Mouse (Mus musculus): Measurements from ENCODE around the gene Pmm1. TPM values are rescaled to one million over a fixed set of nuclear protein-coding genes. Genes with fewer than 3 reads are reported as not detected.
A peak's percentile ranks its signal among the peaks of the same experiment; 100 is the strongest.

The Pmm1 gene
- total RNA-seq (2021) (10 to 100 TPM; 22.0 to 26.7 TPM), polyA plus RNA-seq (2012; rRNA removed) (27.7 and 34.4 TPM in 2 replicates)
- long read RNA-seq, transcript Pmm1-201 (8 exons, 1,300 nt), result major isoform, 15 of 42 reads
- long read RNA-seq, partial matches to known transcripts, result 2 of 42 reads
- long read RNA-seq, other reads (novel, unspliced or antisense), result 20 of 42 reads

DNA sequence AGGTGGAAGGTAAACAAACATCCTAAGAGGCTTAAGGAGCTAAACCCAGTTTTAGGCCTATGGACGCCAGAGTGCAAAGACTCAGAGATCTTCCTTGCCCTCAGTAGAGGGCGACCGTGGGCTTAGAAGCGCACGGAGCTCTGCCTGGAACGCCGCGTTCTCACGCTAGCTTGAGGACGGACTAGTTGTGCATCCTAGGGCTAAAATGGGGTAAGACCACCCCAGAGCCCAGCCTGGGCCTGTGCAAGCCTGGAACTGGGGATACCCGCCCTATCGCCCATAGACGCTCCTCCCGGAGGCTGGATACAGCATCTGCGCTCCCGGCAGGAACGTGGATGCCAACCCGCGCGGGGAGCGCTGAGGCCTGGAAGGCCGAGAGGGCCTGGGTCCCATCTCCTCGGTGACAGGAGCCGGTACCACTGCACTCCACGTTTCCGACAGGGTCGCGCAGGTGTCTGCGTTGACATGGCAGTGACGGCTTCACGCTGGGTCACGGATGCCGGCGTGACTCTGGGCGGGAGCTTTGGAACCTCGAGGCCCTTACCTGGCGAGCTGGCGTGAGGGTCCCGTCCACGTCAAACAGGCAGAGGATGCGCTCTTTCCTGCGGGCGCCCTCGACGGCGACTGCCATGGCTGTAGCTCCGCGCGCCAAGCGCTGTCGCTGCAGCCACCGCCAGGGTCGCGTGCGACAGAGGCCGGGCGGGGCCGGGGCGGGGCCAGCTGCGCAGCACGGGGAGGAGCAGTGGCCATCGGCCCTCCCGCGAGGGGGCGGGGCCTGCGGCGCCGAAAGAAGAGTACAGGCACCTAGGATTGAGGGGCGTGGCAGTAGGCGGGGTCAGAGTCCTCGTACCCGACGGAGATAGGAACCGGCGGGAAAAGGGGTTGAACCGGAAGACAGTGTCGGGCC is at the start of gene Pmm1:
Gene Pmm1 (minus strand): TSS at position 760 of the 907 bp plus-strand sequence.
- no peaks in the 10 kb centered on the region for H3K36me3 ChIP-seq (ENCODE audit: control insufficient read depth, insufficient read depth, low read length)
- H3K27ac ChIP-seq, result peak within 1 kb of the TSS; percentile 75
- no peaks in the 10 kb centered on the region for H3K79me2 ChIP-seq (replicated peaks; ENCODE audit: control insufficient read depth, insufficient read depth, low read length)
- DNase-seq, result peak; percentile 98
- no peaks in the 10 kb centered on the region; the same call in 1 of the 2 replicates for H3K4me1 ChIP-seq (ENCODE audit: control insufficient read depth, insufficient read depth, low read length)
- no peaks in the 10 kb centered on the region for H3K27me3 ChIP-seq (ENCODE audit: control insufficient read depth, insufficient read depth, low read length)
- WGBS, result under 1% methylated on average over 77 of the region's 77 CpGs
- intact Hi-C loops (cut with DNase I), result loop anchor here (1.0 to 2.0 kb wide), 3 partner anchors 29 to 80 kb away; partner anchors contain the start of gene Polr3h
- TF ChIP-seq CTCF (IDR thresholded peaks at IDR 0.05) (peak; percentile 79), EP300 (IDR thresholded peaks at IDR 0.05; ENCODE audit: insufficient read depth, low read depth, low read length) (peak; percentile 88), POLR2A (IDR thresholded peaks at IDR 0.05; ENCODE audit: insufficient read depth, low read depth, low read length) (0 out of 2 replicates have a peak, but pooled peaks have one; percentile 50)
- H3K9ac ChIP-seq (ENCODE audit: low read depth, low read length), result peak within 1 kb of the TSS; percentile 86
- peak within 1 kb of the TSS; percentile 90 for H3K4me3 ChIP-seq

DNA sequence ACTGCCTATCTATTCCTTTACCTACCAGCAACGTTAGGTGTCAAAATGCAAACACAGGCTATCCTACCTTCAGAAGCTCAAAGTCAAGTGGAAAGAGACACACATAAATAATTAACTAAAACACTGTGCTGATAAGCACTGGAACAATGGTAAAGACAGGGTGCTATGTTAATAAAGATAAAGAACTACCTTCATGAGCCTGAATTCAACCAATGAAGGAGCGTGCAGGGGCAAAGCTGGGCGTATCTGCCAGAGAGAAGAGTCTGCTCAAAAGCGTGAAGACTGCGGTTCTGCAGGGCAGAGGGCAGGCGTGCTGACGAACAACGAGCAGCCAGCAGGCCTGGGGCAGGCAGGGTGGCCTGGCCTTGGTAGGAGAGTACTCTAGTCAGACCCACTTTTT is 43.5 kb upstream of the Pmm1 start:
- Histone ChIP-seq H3K4me1 (ENCODE audit: control insufficient read depth, insufficient read depth, low read length) (no peaks in the 10 kb centered on the region), H3K79me2 (replicated peaks; ENCODE audit: control insufficient read depth, insufficient read depth, low read length) (no peaks in the 10 kb centered on the region; the same call in 1 of the 2 replicates), H3K9ac (ENCODE audit: low read depth, low read length) (no peak overlapping the region), H3K27ac (no peak overlapping the region), H3K4me3 (no peak overlapping the region), H3K36me3 (ENCODE audit: control insufficient read depth, insufficient read depth, low read length) (no peaks in the 10 kb centered on the region), H3K27me3 (ENCODE audit: control insufficient read depth, insufficient read depth, low read length) (no peaks in the 10 kb centered on the region)
- TF ChIP-seq POLR2A (IDR thresholded peaks at IDR 0.05; ENCODE audit: insufficient read depth, low read depth, low read length), result no peak
- no peak for TF ChIP-seq EP300 (IDR thresholded peaks at IDR 0.05; ENCODE audit: insufficient read depth, low read depth, low read length)
- TF ChIP-seq CTCF (IDR thresholded peaks at IDR 0.05), result no peak
- intact Hi-C loops (cut with DNase I), result no loop called here
- WGBS, result 91% methylated on average over 8 of the region's 8 CpGs
- no peak for DNase-seq

DNA sequence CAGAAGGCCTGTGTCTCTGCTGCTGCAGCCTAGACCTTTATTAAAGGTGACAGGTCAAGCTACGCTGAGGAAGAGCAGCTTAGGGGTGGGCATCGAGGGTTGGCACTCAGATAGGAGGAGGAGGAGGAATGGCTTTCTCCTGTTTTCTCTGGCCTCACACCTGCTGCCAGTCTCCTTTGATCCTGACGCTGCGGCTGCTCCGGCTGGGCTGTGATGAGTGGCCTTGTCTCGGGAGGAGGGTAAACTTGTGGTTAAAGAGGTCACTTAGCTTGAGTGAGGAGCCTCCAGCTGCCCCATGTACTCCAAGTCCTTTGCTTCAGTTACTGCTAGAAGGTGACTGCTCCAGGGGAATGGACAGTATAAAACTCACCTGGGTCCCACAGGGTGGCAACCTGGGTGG is 33.3 kb upstream of the Pmm1 start:
- H3K27ac ChIP-seq, result no peak overlapping the region
- DNase-seq, result no peak
- no peaks in the 10 kb centered on the region for H3K27me3 ChIP-seq (ENCODE audit: control insufficient read depth, insufficient read depth, low read length)
- H3K79me2 ChIP-seq (replicated peaks; ENCODE audit: control insufficient read depth, insufficient read depth, low read length), result no peaks in the 10 kb centered on the region
- intact Hi-C loops (cut with DNase I), result no loop called here
- TF ChIP-seq EP300 (IDR thresholded peaks at IDR 0.05; ENCODE audit: insufficient read depth, low read depth, low read length) (no peak), CTCF (IDR thresholded peaks at IDR 0.05) (no peak), POLR2A (IDR thresholded peaks at IDR 0.05; ENCODE audit: insufficient read depth, low read depth, low read length) (no peak)
- 89% methylated on average over 6 of the region's 6 CpGs for WGBS
- no peaks in the 10 kb centered on the region for H3K36me3 ChIP-seq (ENCODE audit: control insufficient read depth, insufficient read depth, low read length)
- no peak overlapping the region for H3K4me3 ChIP-seq
- peaks cover 4% of the 10 kb centered on the region for H3K4me1 ChIP-seq (ENCODE audit: control insufficient read depth, insufficient read depth, low read length)
- no peak overlapping the region for H3K9ac ChIP-seq (ENCODE audit: low read depth, low read length)

DNA sequence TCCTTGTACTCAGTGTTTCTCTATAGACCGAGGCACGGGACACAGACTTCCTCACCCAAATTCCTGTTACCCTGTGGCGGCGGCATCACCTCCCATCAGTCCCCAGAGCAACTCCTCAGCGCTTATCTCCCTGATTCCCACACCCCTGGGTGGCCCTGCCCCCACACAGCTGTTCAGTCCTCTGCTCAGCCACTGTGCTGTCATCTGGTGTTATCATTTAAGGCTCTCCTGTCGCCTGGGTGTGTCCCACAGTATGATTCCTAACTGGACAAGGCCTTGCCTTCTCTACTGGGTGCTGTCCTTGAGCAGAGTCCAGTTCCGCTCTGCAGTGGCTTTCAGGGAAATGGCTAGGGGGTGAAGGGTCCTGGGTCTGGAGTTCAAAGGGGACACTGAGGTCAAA is 29.8 kb upstream of the Pmm1 start:
- intact Hi-C loops (cut with DNase I), result no loop called here
- 41% methylated on average over 7 of the region's 7 CpGs for WGBS
- H3K4me1 ChIP-seq (ENCODE audit: control insufficient read depth, insufficient read depth, low read length), result peaks cover 4% of the 10 kb centered on the region
- H3K9ac ChIP-seq (ENCODE audit: low read depth, low read length), result no peak overlapping the region
- H3K36me3 ChIP-seq (ENCODE audit: control insufficient read depth, insufficient read depth, low read length), result no peaks in the 10 kb centered on the region
- no peak overlapping the region for H3K4me3 ChIP-seq
- no peak overlapping the region for H3K27ac ChIP-seq
- no peaks in the 10 kb centered on the region for H3K79me2 ChIP-seq (replicated peaks; ENCODE audit: control insufficient read depth, insufficient read depth, low read length)
- H3K27me3 ChIP-seq (ENCODE audit: control insufficient read depth, insufficient read depth, low read length), result no peaks in the 10 kb centered on the region
- DNase-seq, result peak; percentile 22 to 26
- TF ChIP-seq CTCF (IDR thresholded peaks at IDR 0.05) (no peak), POLR2A (IDR thresholded peaks at IDR 0.05; ENCODE audit: insufficient read depth, low read depth, low read length) (no peak), EP300 (IDR thresholded peaks at IDR 0.05; ENCODE audit: insufficient read depth, low read depth, low read length) (0 out of 2 replicates have a peak, but pooled peaks have one; percentile 15)

DNA sequence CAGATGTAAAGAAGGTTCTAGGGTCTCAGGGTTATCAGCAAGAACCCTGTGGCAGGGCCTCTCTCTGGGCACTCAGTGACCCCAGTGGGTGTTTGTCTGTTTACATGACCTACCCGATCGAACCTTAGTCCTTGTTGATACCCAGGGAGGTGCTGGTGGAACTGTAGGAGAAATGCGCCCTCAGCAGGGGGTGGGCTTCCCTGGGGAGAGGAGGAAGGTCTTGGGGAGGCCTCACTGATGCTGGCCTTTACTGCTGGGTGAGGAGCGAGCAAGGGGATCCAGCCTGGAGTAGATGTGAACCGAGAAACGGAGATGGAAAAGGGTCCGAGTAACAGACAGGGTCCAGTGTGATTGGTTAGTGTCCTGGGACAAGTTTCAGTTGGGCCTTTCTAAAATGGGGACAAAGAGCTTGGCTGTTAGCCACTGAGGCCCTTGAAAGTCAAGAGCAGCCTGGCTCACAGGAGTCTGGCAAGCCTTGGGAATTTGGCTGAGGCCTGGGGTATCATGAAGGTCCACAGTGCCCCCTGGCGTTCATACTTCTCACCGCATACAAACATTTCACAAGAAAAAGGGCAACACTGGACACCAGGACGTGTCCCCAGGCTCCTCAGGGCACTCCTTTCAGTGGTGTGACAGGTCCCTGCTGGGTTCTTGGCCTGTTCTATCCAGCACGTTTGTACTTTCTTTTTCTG is 28.8 kb upstream of the Pmm1 start:
- 39% methylated on average over 11 of the region's 11 CpGs for WGBS
- Histone ChIP-seq H3K27me3 (ENCODE audit: control insufficient read depth, insufficient read depth, low read length) (no peaks in the 10 kb centered on the region), H3K79me2 (replicated peaks; ENCODE audit: control insufficient read depth, insufficient read depth, low read length) (no peaks in the 10 kb centered on the region), H3K4me1 (ENCODE audit: control insufficient read depth, insufficient read depth, low read length) (peaks cover 4% of the 10 kb centered on the region), H3K9ac (ENCODE audit: low read depth, low read length) (no peak overlapping the region; the same call in 1 of the 2 replicates), H3K36me3 (ENCODE audit: control insufficient read depth, insufficient read depth, low read length) (no peaks in the 10 kb centered on the region), H3K27ac (peak overlapping the region; percentile 18; the same call in 1 of the 2 replicates), H3K4me3 (no peak overlapping the region)
- intact Hi-C loops (cut with DNase I), result loop anchor here (1.0 kb wide), 1 partner anchor 29 kb away; the partner anchor contains the start of gene Pmm1
- peak; percentile 84 to 86 for DNase-seq
- TF ChIP-seq POLR2A (IDR thresholded peaks at IDR 0.05; ENCODE audit: insufficient read depth, low read depth, low read length) (no peak), EP300 (IDR thresholded peaks at IDR 0.05; ENCODE audit: insufficient read depth, low read depth, low read length) (peak; percentile 78), CTCF (IDR thresholded peaks at IDR 0.05) (peak; percentile 91)
